Mouse (Mus musculus) intestine, embryonic 16.5 days (tissue): Measurements from ENCODE around the gene Cbfa2t3. TPM values are rescaled to one million over a fixed set of nuclear protein-coding genes. Genes with fewer than 3 reads are reported as not detected.
A peak's percentile ranks its signal among the peaks of the same experiment; 100 is the strongest.
"Not testable (repeated sequence)": the region's sequence is repeated elsewhere in the genome, so short reads cannot be mapped to it uniquely, and the experiment has no call there.

Experiments
- ATAC-seq: fragments of 200-750 bp; cut with Nextera tagmentation; 2 replicates; pipeline ENCODE4 v1.8.0; 2017; ENCODE audit warnings: moderate TSS enrichment, moderate library complexity
- H3K27ac ChIP-seq: fragments of 300-500 bp; sonication (generic); 2 replicates; pipeline ENCODE4 v1.5.1; 2014; ENCODE audit warnings: mild to moderate bottlenecking, low read length
- H3K27me3 ChIP-seq: fragments of 300-500 bp; sonication (generic); replicated peaks from 2 replicates; pipeline ENCODE4 v1.6.1; 2014; ENCODE audit warnings: low read length, control low read depth, mixed read lengths; ENCODE audit not compliant: control insufficient read depth, insufficient read depth
- H3K36me3 ChIP-seq: fragments of 300-500 bp; sonication (generic); 2 replicates; pipeline ENCODE4 v1.6.1; 2014; ENCODE audit warnings: low read length, control low read depth; ENCODE audit not compliant: control insufficient read depth, insufficient read depth
- H3K4me1 ChIP-seq: fragments of 300-500 bp; sonication (generic); 2 replicates; pipeline ENCODE4 v1.6.1; 2014; ENCODE audit warnings: low read length, control low read depth, mixed read lengths; ENCODE audit not compliant: control insufficient read depth, insufficient read depth
- H3K4me2 ChIP-seq: fragments of 300-500 bp; sonication (generic); 2 replicates; pipeline ENCODE4 v1.6.1; 2014; ENCODE audit warnings: low read depth, low read length, control low read depth
- H3K4me3 ChIP-seq: fragments of 300-500 bp; sonication (generic); 2 replicates; pipeline ENCODE4 v1.5.1; 2014; ENCODE audit warnings: mild to moderate bottlenecking, low read length
- H3K9ac ChIP-seq: fragments of 300-500 bp; sonication (generic); 2 replicates; pipeline ENCODE4 v1.6.1; 2014; ENCODE audit warnings: low read depth, low read length
- H3K9me3 ChIP-seq: fragments of 300-500 bp; sonication (generic); 2 replicates; pipeline ENCODE4 v1.6.1; 2016; ENCODE audit warnings: low read length, control low read depth; ENCODE audit not compliant: control insufficient read depth
- WGBS: fragments of 180-500 bp; shearing (Covaris S2); extraction: QIAGEN DNeasy Blood & Tissue Kit; methylation state at CpG from one replicate; pipeline ENCODE4 v1.1.7; 2014; 5-methylcytosine and 5-hydroxymethylcytosine counted together
- polyA plus RNA-seq: library from polyadenylated mRNA; unstranded; fragments of >200 nt; fragmentation: Nextera tagmentation; extraction: Ambion mirVana; gene quantifications from 2 replicates; pipeline ENCODE4 v1.2.1, GENCODE M21; 2015

Gene Cbfa2t3
- polyA plus RNA-seq, 1 experiment from 2014 or later, result 4.1 TPM

DNA sequence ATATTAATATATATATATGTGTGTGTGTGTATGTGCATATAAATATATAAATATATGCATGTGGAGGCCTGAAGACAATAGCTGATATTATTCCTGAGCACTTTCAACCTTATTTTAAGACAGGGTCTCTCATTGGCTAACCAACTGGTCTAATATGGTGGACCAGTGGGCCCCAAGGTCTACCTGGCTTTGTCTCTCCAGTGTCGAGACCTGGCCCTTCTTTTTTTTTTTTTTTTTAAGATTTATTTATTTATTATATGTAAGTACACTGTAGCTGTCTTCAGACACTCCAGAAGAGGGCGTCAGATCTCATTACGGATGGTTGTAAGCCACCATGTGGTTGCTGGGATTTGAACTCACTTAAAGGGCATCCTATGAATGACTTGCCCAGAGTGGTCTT, 66.8 kb downstream of the Cbfa2t3 start:
- not testable (repeated sequence) for H3K27me3 ChIP-seq, H3K36me3 ChIP-seq, H3K4me3 ChIP-seq, H3K9me3 ChIP-seq, H3K9ac ChIP-seq, H3K27ac ChIP-seq, H3K4me2 ChIP-seq, ATAC-seq
- H3K4me1 ChIP-seq, result peaks cover 25% of the 10 kb centered on the region
- WGBS, result 71% methylated on average over 3 of the region's 3 CpGs

DNA sequence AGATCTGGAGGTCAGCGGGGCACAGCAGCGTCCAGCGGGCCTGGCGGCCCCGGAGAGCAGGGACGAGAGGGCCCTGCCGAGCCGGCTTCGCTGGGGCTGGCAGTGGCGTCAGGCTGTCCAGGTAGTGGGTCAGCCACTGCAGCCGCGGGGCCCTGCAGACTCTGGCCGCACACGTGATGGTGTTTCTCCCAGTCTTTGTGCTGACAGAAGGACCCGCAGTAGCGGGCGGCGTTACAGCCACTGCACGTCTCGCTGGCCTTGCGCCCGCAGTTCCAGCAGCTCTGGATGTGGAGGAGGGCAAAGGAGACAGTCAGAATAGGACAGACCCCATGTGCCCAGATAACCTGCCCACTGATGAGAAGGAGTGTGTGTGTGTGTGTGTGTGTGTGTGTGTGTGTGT, 68.2 kb downstream of the Cbfa2t3 start:
- WGBS, result 56% methylated on average over 22 of the region's 22 CpGs
- peak overlapping the region; percentile 5; the same call in 1 of the 2 replicates for H3K4me3 ChIP-seq

DNA sequence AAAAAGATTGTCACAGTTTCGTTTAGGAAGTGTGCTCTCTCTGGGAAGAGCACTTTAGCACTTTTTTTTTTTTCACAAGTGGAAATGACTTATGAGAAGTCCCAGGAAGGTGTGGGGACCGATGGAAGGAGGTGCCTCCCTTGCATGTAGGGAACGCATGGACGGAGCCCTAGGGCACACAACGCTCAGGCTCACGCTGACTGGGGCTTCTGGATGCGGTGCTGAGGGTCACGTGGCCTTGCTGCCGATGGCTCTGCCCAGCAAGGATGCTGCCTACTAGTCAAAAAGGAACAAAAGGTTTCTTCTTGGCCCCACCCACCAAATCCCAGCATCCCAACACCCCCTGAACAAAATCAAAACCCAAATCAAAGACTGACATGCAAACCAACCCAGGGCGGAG, 69.5 kb downstream of the Cbfa2t3 start:
- Histone ChIP-seq H3K9me3 (no peaks in the 10 kb centered on the region), H3K4me1 (peaks cover 10% of the 10 kb centered on the region; the same call in 1 of the 2 replicates), H3K36me3 (no peaks in the 10 kb centered on the region), H3K9ac (no peak overlapping the region), H3K4me2 (no peak overlapping the region), H3K27ac (no peak overlapping the region), H3K4me3 (no peak overlapping the region), H3K27me3 (no peaks in the 10 kb centered on the region)
- no peak for ATAC-seq
- WGBS, result 54% methylated on average over 10 of the region's 10 CpGs

More for the DNA sequence above, 68.2 kb downstream of the Cbfa2t3 start:
- Histone ChIP-seq H3K9me3 (no peaks in the 10 kb centered on the region), H3K27ac (no peak overlapping the region), H3K4me2 (no peak overlapping the region; the same call in 1 of the 2 replicates), H3K27me3 (no peaks in the 10 kb centered on the region), H3K36me3 (no peaks in the 10 kb centered on the region), H3K9ac (no peak overlapping the region), H3K4me1 (peaks cover 20% of the 10 kb centered on the region; the same call in 1 of the 2 replicates)
- no peak for ATAC-seq

GRCm38 (mm10) chr8:122626896-122627295, 72.0 kb downstream of the Cbfa2t3 start:
- no peak overlapping the region for H3K4me3 ChIP-seq
- no peaks in the 10 kb centered on the region for H3K9me3 ChIP-seq
- no peaks in the 10 kb centered on the region for H3K36me3 ChIP-seq
- no peak overlapping the region for H3K27ac ChIP-seq
- H3K4me1 ChIP-seq, result peaks cover 12% of the 10 kb centered on the region; the same call in 1 of the 2 replicates
- no peak overlapping the region for H3K9ac ChIP-seq
- 82% methylated on average over 2 of the region's 2 CpGs for WGBS
- no peak for ATAC-seq
- H3K4me2 ChIP-seq, result no peak overlapping the region
- H3K27me3 ChIP-seq, result no peaks in the 10 kb centered on the region

DNA sequence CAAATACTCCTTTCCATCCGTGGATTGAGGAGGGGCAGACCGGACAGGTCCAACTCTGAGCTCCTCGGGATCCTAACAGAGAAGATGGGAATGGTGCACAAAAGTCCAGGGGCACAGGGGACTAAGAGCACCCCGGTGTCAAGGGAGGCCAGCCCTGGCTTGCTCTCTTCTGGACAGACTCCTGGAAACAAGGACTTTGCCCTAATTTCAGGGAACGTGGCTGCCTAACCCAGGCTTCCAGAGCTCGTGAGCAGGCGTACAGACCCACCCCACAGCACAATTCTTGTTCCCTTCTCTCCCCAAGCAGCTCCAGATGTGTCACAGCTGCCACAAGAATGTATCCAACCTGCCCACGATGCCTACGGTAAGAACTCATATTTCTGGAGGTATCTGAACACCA, 73.1 kb downstream of the Cbfa2t3 start:
- Histone ChIP-seq H3K27ac (no peak overlapping the region), H3K4me3 (no peak overlapping the region), H3K9ac (peak overlapping the region; percentile 24; the same call in 1 of the 2 replicates), H3K36me3 (no peaks in the 10 kb centered on the region), H3K27me3 (no peaks in the 10 kb centered on the region), H3K9me3 (no peaks in the 10 kb centered on the region), H3K4me2 (no peak overlapping the region), H3K4me1 (peaks cover 12% of the 10 kb centered on the region; the same call in 1 of the 2 replicates)
- WGBS, result 75% methylated on average over 9 of the region's 9 CpGs
- ATAC-seq, result no peak

DNA sequence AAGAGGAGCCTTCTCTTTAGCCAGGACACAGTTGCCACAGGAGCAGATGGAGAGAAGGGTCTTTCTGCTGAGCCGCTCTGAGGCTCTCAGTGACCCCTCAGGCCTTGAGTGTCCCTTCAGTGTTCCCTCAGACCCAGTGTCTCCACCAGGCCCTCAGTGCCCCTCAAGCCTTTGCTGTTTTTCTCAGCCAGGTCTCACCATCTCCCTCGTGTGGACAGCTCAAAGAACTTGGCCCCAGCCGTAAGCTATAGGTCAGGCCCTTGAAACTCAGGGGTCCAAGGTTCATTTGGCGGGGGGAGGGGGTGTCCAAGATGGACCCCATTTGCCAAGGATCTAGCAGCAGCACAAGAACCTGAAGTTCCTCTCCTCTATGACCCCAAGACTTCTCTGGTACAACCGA, 74.3 kb downstream of the Cbfa2t3 start:
- Histone ChIP-seq H3K4me1 (peaks cover 8% of the 10 kb centered on the region; the same call in 1 of the 2 replicates), H3K27ac (no peak overlapping the region), H3K4me3 (no peak overlapping the region), H3K36me3 (no peaks in the 10 kb centered on the region), H3K9ac (no peak overlapping the region), H3K27me3 (no peaks in the 10 kb centered on the region), H3K4me2 (no peak overlapping the region), H3K9me3 (no peaks in the 10 kb centered on the region)
- WGBS, result 69% methylated on average over 5 of the region's 5 CpGs
- no peak for ATAC-seq

DNA sequence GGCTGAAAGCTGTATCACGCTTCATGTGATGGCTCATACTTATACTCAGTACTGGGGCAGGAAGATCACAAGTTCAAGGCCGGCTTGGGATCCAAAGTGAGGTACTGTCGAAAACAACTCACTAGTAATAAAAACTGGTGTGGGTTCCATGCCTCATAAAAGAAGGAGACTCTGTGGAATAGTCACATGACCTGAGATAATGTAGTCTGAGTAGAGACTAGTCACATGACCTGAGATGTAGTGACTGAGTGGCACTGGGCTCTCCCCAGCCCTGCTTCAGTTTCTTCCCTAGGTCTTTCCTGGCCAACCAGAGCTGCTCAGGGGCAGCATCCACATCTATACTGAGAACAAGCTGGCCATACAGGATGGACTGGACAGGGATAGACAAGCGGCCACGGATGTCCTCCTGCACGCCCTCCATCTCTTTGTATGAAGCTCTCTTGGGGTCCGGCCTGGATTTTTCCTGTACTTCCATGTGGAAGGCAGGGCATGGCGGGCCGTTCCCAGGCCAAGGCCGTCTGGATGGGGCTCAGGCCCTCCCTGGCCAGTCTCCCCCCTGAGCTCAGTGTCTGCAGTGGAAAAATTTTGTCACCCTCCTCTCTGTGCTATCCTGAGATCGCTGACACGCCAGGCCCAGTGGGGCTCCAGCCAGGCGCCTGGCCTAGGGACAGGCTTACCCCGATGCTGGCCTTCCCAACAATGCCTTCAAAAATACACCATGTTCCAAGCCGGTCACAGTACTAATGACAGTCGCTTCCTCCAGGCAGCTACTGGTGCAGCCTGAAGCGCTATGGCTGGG, 74.9 kb downstream of the Cbfa2t3 start:
- H3K36me3 ChIP-seq, result no peaks in the 10 kb centered on the region
- no peak overlapping the region for H3K27ac ChIP-seq
- H3K9ac ChIP-seq, result 0 out of 2 replicates have a peak overlapping the region, but pooled peaks have one; percentile 18
- 87% methylated on average over 17 of the region's 17 CpGs for WGBS
- no peaks in the 10 kb centered on the region for H3K27me3 ChIP-seq
- H3K4me2 ChIP-seq, result no peak overlapping the region
- ATAC-seq, result no peak
- no peaks in the 10 kb centered on the region for H3K9me3 ChIP-seq
- peaks cover 8% of the 10 kb centered on the region; the same call in 1 of the 2 replicates for H3K4me1 ChIP-seq
- H3K4me3 ChIP-seq, result no peak overlapping the region

DNA sequence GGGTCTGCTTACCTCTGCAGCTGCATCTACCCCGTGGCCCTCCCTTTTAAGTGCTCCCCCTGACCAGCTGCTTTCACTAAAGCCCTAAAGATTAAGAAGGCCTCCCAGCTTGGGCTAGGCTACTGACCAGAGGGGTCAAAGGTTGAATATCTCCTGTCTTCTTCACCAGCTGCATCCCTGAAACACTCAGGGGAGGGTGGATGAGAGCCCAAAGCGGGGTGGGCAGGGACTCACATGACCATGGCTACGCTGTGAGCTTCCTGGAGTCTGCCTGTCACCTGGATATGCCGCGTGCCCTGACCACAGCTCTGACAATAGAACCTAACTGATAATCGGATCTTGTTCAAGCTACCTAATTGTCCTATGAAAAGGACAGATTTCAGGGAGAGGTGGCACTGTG, 76.2 kb downstream of the Cbfa2t3 start, which contains the start of gene Pabpn1l:
Gene Pabpn1l (minus strand): TSS at position 13 of the 400 bp plus-strand sequence.
- no peaks in the 10 kb centered on the region for H3K27me3 ChIP-seq

DNA sequence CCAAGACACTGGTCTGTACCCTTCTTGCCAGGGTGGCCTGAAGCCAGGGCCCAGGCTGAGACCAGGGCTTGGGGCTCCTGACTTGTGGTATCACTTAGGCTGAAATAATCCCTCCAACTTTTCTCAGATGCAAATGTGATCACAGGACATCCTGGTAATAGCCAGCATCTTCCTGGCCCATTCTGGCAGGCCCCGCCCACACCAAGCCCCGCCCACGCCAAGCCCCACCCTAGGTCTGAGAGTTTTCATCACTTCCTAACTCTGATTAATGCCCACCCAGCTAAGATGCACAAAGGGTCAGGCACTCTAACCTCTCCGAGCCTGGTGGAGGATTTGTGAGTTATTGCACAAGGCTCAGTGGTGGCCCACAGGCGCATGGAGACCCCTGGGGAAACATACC, 78.5 kb downstream of the Cbfa2t3 start:
- H3K4me2 ChIP-seq, result no peak overlapping the region
- no peak overlapping the region for H3K9ac ChIP-seq
- WGBS, result 33% methylated on average over 5 of the region's 5 CpGs
- no peak for ATAC-seq
- no peaks in the 10 kb centered on the region for H3K27me3 ChIP-seq
- H3K27ac ChIP-seq, result no peak overlapping the region
- H3K4me3 ChIP-seq, result no peak overlapping the region
- no peaks in the 10 kb centered on the region for H3K9me3 ChIP-seq
- peaks cover 11% of the 10 kb centered on the region; the same call in 1 of the 2 replicates for H3K4me1 ChIP-seq
- H3K36me3 ChIP-seq, result no peaks in the 10 kb centered on the region

More for the DNA sequence above, 76.2 kb downstream of the Cbfa2t3 start, which contains the start of gene Pabpn1l:
- Histone ChIP-seq H3K4me1 (peaks cover 13% of the 10 kb centered on the region; the same call in 1 of the 2 replicates), H3K27ac (no peak within 1 kb of the TSS), H3K9me3 (no peaks in the 10 kb centered on the region), H3K36me3 (no peaks in the 10 kb centered on the region), H3K4me3 (no peak within 1 kb of the TSS), H3K4me2 (no peak within 1 kb of the TSS), H3K9ac (no peak within 1 kb of the TSS)
- no peak for ATAC-seq
- WGBS, result 59% methylated on average over 6 of the region's 6 CpGs
